Mouse (Mus musculus) right cerebral cortex, postnatal 25 days (tissue): ENCODE measurements around the gene Ism2.
"Not testable (repeated sequence)": the region's sequence is repeated elsewhere in the genome, so short reads cannot be mapped to it uniquely, and the experiment has no call there.

ENCODE experiments used
- DNase-seq: peaks from one replicate; pipeline ENCODE4 v3.0.0; 2022

Ism2 gene

GRCm38 (mm10) chr12:87299657-87300440 lies at the start of gene Ism2:
Gene Ism2, minus strand, starts transcription at chr12:87299705.
- peak; percentile 28 for DNase-seq

GRCm38 (mm10) chr12:87348029-87348428 lies 48.5 kb upstream of the Ism2 start:
- DNase-seq: no peak

- DNase-seq: no peak
These were observed 48.0 kb upstream of the Ism2 start for GRCm38 (mm10) chr12:87347511-87347910.

- DNase-seq: no peak
These were observed 43.6 kb upstream of the Ism2 start for GRCm38 (mm10) chr12:87343084-87343605.

DNA sequence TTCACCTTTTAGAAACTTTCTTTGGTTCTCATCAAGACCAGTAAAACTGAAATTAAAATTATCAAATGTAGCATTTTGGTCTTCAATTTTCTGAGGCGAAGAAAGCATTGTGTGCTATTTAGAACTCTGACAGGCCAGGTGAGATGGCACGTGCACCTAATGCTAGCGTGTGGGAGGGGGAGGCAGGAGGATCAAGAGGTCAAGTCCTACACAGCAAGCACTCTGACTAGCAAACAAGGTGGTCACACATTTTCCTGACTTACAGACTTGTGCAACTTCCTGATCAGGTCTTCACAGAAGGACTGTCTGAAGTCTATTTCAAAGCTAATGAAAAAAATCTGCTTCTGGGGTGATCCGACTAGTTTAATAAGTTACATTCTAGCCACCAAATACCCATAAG lies 38.6 kb upstream of the Ism2 start:
- DNase-seq: no peak

DNA sequence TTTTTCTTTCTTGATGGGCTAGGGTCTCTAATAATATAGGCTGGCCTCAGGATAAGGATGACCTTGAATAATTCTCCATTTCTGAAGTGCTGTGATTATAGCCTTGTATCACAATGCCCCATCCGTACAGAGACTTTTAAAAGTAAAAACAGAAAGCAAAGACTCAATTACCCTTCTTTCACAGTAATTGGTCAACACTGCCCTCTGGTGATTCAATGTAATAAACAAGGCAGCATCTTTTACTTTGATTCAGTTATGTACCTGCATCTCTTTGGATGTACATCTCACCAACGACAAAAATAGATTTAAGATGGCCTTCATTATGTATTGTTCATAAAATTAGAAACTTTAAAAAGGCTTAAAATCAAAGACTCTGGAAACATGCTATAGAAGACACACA lies 35.4 kb upstream of the Ism2 start:
- no peak for DNase-seq

GRCm38 (mm10) chr12:87333794-87334193 lies 34.3 kb upstream of the Ism2 start:
- DNase-seq: no peak

DNA sequence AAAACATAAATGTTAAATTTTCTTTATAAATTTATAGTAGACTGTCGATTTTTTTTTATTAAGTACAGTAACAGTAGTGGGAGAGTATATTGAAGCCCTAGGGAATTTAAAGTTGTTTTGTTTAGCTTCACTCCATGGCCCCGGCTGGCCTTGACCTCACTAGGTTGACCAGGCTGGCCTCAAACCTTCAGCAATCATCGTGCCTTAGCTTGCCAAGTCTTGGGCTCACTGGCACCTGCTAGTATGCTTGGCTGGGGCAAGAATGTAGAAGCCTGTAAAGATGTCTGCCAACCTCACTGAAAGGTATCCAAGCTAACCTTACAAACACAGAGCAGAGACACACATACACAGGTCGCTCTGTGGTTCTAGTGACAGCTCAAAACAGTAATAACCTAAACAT lies 33.0 kb upstream of the Ism2 start:
- DNase-seq: no peak

GRCm38 (mm10) chr12:87331908-87332307 lies 32.4 kb upstream of the Ism2 start:
- DNase-seq: no peak

DNA sequence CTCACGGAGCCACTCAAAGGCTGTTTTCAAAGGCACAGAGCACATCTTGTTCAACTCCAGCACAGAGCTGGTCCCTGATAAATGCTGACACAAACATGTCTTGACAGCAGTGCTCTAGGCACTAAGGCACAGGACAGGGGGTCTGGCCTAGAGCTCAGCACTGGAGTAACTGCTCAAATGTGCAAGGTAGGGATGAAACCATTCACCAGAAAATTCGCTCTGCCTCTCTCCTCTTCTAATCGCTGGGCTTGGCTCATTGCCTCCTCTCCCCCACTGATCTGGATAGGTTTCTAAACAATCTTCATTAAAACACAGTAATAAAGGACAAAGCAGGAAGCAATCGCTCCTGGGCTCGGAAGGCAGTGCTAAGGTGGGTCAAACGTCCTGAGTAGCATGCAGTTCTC lies 31.6 kb upstream of the Ism2 start:
- no peak for DNase-seq

GRCm38 (mm10) chr12:87330213-87330612 lies 30.7 kb upstream of the Ism2 start:
- no peak for DNase-seq

DNA sequence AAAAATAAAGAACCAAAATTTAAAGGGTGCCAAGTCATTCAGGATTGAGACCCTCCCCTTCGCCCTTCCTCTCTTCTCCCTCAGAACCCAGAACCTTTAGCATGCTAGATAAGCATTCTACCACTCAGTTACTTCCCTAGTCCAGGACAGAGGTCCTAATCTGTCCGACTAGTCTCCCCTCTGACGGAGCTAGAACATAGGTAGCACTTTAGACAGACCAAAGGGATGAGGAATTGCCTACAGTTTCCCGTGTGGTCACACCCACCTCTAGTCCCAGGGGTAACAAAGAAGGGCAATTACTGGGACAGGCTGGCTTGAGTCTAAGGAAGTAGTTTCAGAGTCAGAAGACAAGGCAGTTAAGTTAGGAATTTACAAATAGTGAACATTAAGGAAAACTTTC lies 28.5 kb upstream of the Ism2 start:
- no peak for DNase-seq

- no peak for DNase-seq
These were observed 28.1 kb upstream of the Ism2 start for GRCm38 (mm10) chr12:87327610-87328009.

DNA sequence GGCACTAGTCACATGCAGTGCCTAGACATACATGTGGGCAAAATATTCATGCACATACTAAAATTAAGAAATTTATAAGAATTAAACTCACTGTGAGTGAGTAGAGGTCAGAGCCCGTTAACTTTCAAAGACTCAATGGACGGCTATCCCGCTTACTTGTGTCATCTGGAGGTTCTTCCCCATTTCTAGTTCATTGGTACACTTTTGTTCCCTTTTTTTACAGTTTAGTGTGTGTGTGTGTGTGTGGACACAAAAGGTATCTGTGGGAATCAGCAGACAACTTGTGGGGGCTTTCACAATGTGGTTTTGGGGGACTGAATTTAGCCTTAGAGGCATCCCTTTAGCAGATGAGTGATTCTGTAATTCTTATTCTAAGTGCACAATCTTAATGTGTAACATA lies 25.9 kb upstream of the Ism2 start:
- no peak for DNase-seq

DNA sequence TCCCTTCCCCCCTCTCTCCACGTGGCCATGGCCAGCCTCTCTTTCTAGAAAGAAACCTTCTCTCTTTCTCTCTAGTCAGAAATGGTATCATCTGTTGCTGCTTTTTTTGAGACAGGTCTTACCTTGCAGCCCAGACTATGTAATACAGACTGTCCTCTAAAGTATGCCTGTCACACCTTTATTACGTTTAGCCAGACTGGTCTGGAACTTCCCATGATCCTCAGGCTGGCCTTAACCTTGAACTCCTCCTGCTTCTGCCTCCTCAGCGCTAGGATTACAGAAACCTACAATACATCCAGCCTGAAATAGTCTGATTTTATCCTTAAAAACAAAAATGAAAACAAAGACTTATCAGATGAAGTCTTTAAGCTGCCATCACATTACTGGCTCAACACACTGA lies 19.7 kb upstream of the Ism2 start:
- no peak for DNase-seq

- DNase-seq: no peak
These were observed 18.4 kb upstream of the Ism2 start for GRCm38 (mm10) chr12:87317951-87318350.

GRCm38 (mm10) chr12:87313098-87313497 lies 13.6 kb upstream of the Ism2 start:
- DNase-seq: no peak

GRCm38 (mm10) chr12:87306584-87306844 lies 7.0 kb upstream of the Ism2 start:
- DNase-seq: not testable (repeated sequence)

DNA sequence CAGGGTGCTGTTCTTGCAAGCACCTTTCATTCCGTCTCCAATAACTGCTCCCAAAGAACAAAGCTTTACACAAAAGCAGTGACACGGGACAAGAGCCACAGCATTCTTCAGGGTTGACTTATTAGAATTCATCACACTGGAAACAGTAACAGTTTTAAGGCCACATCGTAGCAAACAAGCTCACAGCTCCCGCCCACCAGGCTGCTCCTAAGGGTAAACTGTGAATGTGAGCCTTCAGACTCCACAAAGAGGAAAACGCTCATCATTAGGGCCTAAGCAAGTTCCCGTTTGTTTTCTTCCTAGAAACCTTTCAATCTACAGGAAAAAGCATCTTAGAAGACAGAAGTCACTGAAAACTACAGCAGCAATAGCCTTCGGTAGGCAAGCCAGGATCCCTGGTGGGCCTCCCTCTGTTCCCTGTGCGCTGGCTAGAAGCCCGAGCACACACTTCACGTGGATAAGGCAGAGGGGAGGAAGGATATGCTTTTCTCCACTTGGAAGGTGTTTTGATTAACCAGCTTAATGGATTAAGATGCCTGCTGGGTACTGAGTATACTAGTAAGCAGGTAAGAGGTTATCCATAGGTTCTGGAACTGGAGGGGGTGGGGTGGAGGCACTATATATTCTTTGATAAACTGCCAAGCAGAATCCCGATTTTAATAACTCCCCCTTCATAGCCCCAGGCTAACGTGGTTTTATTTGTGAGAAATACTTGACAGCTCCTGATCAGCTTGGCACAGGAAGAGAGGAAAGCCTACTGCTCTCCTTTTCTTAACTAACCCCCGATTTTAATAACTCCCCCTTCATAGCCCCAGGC lies 6.5 kb upstream of the Ism2 start:
- no peak for DNase-seq

DNA sequence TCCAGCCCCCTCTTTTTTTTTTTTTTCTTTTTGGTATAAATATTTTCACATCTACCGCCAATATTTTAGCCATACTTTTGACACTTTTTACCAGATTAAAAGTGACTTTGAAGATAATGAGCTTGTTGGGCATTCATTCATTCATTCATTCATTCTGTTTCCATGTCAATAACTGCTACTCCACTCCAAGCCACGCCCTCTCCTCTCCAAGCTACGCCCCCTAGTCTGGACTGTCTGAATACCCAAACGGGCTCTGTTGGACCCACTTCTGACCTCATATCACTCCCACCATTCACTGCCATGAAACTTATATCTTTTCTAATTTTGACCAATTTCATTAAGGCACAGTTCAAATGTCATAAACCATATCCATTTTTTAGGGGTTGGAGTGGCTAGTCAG lies 1.7 kb upstream of the Ism2 start:
- no peak for DNase-seq

DNA sequence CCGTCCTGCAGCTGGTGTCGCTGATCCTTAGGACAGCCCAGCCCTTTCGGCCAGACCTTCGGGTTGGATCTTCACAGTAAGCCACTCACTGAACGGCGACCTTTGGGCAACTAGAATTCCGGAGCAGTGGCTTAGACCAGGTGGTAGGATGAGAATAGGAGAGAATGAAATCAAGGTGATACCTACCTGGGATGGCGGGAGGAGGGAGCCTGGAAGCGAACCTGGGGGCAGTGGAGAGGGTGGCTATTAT lies 861 bp upstream of the Ism2 start:
- DNase-seq: no peak

GRCm38 (mm10) chr12:87299037-87299656 lies 358 bp downstream of the Ism2 start:
- DNase-seq: peak; percentile 18

- DNase-seq: no peak
These were observed 5.6 kb downstream of the Ism2 start for GRCm38 (mm10) chr12:87293934-87294333.

- DNase-seq: no peak
These were observed 10.4 kb downstream of the Ism2 start for GRCm38 (mm10) chr12:87289100-87289499.
